Mouse (Mus musculus) MEL (cell line): ENCODE measurements around the gene Tmed6.

Experiments used
- CTCF ChIP-seq, 3 experiments: IDR thresholded peaks in 2 of 3; conservative IDR thresholded peaks in 1 of 3; 2 replicates each; pipeline ENCODE4 v1.5.1; 2011 to 2012; ENCODE audit warnings: low read length in 3 of 3, low read depth in 2 of 3, mild to moderate bottlenecking in 2 of 3, improper control_type of control experiment in 1 of 3, inconsistent platforms in 1 of 3, mixed read lengths in 1 of 3, moderate library complexity in 1 of 3; ENCODE audit not compliant: control insufficient read depth in 1 of 3, insufficient read depth in 1 of 3, poor library complexity in 1 of 3, severe bottlenecking in 1 of 3
- MAFK ChIP-seq: IDR thresholded peaks from 2 replicates; pipeline ENCODE4 v1.6.1; 2011; ENCODE audit warnings: low read depth, mild to moderate bottlenecking, low read length, improper control_type of control experiment, borderline replicate concordance
- POLR2A ChIP-seq, 2 experiments: IDR thresholded peaks; 2 replicates each; pipeline ENCODE4 v1.6.1; 2011 to 2012; ENCODE audit warnings: low read length in 2 of 2, mild to moderate bottlenecking in 2 of 2, control low read depth in 1 of 2, improper control_type of control experiment in 1 of 2, low read depth in 1 of 2, moderate library complexity in 1 of 2; ENCODE audit not compliant: control insufficient read depth in 1 of 2, insufficient read depth in 1 of 2, poor library complexity in 1 of 2
- SMC3 ChIP-seq: IDR thresholded peaks from 2 replicates; pipeline ENCODE4 v1.6.1; 2011; ENCODE audit warnings: low read depth, low read length, improper control_type of control experiment
- TCF12 ChIP-seq: IDR thresholded peaks from 2 replicates; pipeline ENCODE4 v1.6.1; 2014; ENCODE audit warnings: low read depth, mild to moderate bottlenecking, inconsistent platforms, low read length, improper control_type of control experiment, moderate library complexity
- USF2 ChIP-seq, 2 experiments: IDR thresholded peaks; 2 replicates each; pipeline ENCODE4 v1.6.1; 2011 to 2012; ENCODE audit warnings: improper control_type of control experiment in 2 of 2, low read length in 2 of 2, borderline replicate concordance in 1 of 2, inconsistent platforms in 1 of 2, low read depth in 1 of 2, mild to moderate bottlenecking in 1 of 2; ENCODE audit not compliant: insufficient read depth in 1 of 2
- ZNF384 ChIP-seq: IDR thresholded peaks from 2 replicates; pipeline ENCODE4 v1.6.1; 2012; ENCODE audit warnings: low read depth, mild to moderate bottlenecking, inconsistent platforms, low read length, improper control_type of control experiment

DNA sequence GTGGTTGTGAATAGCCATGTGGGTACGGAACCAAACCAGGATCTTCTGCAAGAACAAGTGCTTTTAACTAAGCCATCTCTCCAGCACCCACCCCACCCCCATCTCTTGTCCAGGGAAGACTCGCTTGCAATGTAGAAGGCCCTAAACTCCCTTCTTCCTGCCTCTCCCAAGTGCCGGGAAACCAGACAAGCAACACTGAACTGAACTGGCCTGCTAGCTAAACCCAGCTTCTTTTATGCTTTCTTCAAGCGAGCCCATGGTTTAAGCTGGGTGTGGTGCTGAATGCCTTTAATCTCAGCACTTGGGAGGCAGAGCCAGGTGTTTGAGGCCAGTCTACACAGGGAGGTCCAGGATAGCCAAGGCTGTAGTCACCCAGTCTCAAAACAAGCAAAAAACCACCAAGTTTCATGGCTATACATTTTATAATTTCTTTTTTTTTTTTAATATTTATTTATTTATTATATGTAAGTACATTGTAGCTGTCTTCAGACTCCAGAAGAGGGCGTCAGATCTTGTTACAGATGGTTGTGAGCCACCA, 23.2 kb upstream of the Tmed6 start:
- no peak for TF ChIP-seq USF2 (IDR thresholded peaks at IDR 0.05; ENCODE audit: borderline replicate concordance in 1 of 2, insufficient read depth in 1 of 2, low read depth in 1 of 2, low read length in 2 of 2)
- no peak for TF ChIP-seq SMC3
- TF ChIP-seq MAFK = no peak
- no peak for TF ChIP-seq ZNF384
- TF ChIP-seq CTCF (IDR thresholded peaks at IDR 0.05 in 2 of 3, conservative IDR thresholded peaks at IDR 0.05 in 1 of 3; ENCODE audit: control insufficient read depth in 1 of 3, insufficient read depth in 1 of 3, low read depth in 2 of 3, low read length in 3 of 3, poor library complexity in 1 of 3, severe bottlenecking in 1 of 3) = no peak
- TF ChIP-seq TCF12 = no peak
- TF ChIP-seq POLR2A (IDR thresholded peaks at IDR 0.05; ENCODE audit: control insufficient read depth in 1 of 2, insufficient read depth in 1 of 2, low read depth in 1 of 2, low read length in 2 of 2, poor library complexity in 1 of 2) = no peak
